Mouse (Mus musculus): Measurements from ENCODE around the gene Fbrsl1. TPM values are rescaled to one million over a fixed set of nuclear protein-coding genes. Genes with fewer than 3 reads are reported as not detected.

Gene Fbrsl1
- total RNA-seq, 2 experiments from 2014 or later, result 68.6 to 73.8 TPM

- intact Hi-C loops (cut with DNase I), result no loop called here
- DNase-seq (ENCODE audit: low spot score in 2 of 2), result no peak
Observed at GRCm38 (mm10) chr5:110379823-110380222, 68.5 kb downstream of the Fbrsl1 start.

- intact Hi-C loops (cut with DNase I), result no loop called here
- no peak for DNase-seq (ENCODE audit: low spot score in 2 of 2)
Observed at GRCm38 (mm10) chr5:110379086-110379485, 69.2 kb downstream of the Fbrsl1 start.

- no peak for DNase-seq (ENCODE audit: low spot score in 2 of 2)
- intact Hi-C loops (cut with DNase I), result no loop called here
Observed at GRCm38 (mm10) chr5:110378181-110378583, 70.1 kb downstream of the Fbrsl1 start.

- DNase-seq (ENCODE audit: low spot score in 2 of 2), result peak; percentile 65 to 74
- intact Hi-C loops (cut with DNase I), result loop anchor here (2.0 kb wide), 1 partner anchor 52 kb away; no protein-coding TSS in a partner anchor
Observed at GRCm38 (mm10) chr5:110376802-110377433, 71.4 kb downstream of the Fbrsl1 start.

- peak in 1 of 2 experiments; percentile 28 for DNase-seq (ENCODE audit: low spot score in 2 of 2)
- intact Hi-C loops (cut with DNase I), result no loop called here
Observed at GRCm38 (mm10) chr5:110363822-110364545, 84.3 kb downstream of the Fbrsl1 start.

- DNase-seq (ENCODE audit: low spot score in 2 of 2), result peak; percentile 80 to 84
- intact Hi-C loops (cut with DNase I), result no loop called here
Observed at GRCm38 (mm10) chr5:110363179-110363821, 85.0 kb downstream of the Fbrsl1 start.

GRCm38 (mm10) chr5:110362813-110363178, 85.5 kb downstream of the Fbrsl1 start:
- intact Hi-C loops (cut with DNase I), result no loop called here

GRCm38 (mm10) chr5:110361465-110361864, 86.8 kb downstream of the Fbrsl1 start:
- intact Hi-C loops (cut with DNase I), result no loop called here

More at GRCm38 (mm10) chr5:110362813-110363178, 85.5 kb downstream of the Fbrsl1 start:
- DNase-seq (ENCODE audit: low spot score in 2 of 2), result no peak

GRCm38 (mm10) chr5:110357531-110358179, 90.6 kb downstream of the Fbrsl1 start:
- DNase-seq (ENCODE audit: low spot score in 2 of 2), result peak; percentile 83 to 87
- intact Hi-C loops (cut with DNase I), result loop anchor here (2.0 kb wide), 2 partner anchors 75 to 279 kb away; no protein-coding TSS in a partner anchor

More at GRCm38 (mm10) chr5:110361465-110361864, 86.8 kb downstream of the Fbrsl1 start:
- no peak for DNase-seq (ENCODE audit: low spot score in 2 of 2)

- peak in 1 of 2 experiments; percentile 22 for DNase-seq (ENCODE audit: low spot score in 2 of 2)
- intact Hi-C loops (cut with DNase I), result no loop called here
Observed at GRCm38 (mm10) chr5:110354716-110355115, 93.6 kb downstream of the Fbrsl1 start.

GRCm38 (mm10) chr5:110347006-110347405, 101.3 kb downstream of the Fbrsl1 start:
- intact Hi-C loops (cut with DNase I), result no loop called here
- DNase-seq (ENCODE audit: low spot score in 2 of 2), result no peak

GRCm38 (mm10) chr5:110345553-110345952, 102.8 kb downstream of the Fbrsl1 start:
- intact Hi-C loops (cut with DNase I), result no loop called here
- no peak for DNase-seq (ENCODE audit: low spot score in 2 of 2)

- no peak for DNase-seq (ENCODE audit: low spot score in 2 of 2)
- intact Hi-C loops (cut with DNase I), result no loop called here
Observed at GRCm38 (mm10) chr5:110344524-110344923, 103.8 kb downstream of the Fbrsl1 start, which contains the start of gene Lrcol1. Gene Lrcol1, plus strand, starts transcription at chr5:110344730.

- intact Hi-C loops (cut with DNase I), result no loop called here
- peak in 1 of 2 experiments; percentile 8 for DNase-seq (ENCODE audit: low spot score in 2 of 2)
Observed at GRCm38 (mm10) chr5:110342648-110343284, 105.5 kb downstream of the Fbrsl1 start, which contains the start of gene P2rx2. Gene P2rx2, minus strand, starts transcription at chr5:110343212.

GRCm38 (mm10) chr5:110338792-110339191, 109.5 kb downstream of the Fbrsl1 start:
- DNase-seq (ENCODE audit: low spot score in 2 of 2), result no peak
- intact Hi-C loops (cut with DNase I), result no loop called here

GRCm38 (mm10) chr5:110330508-110330907, 117.8 kb downstream of the Fbrsl1 start:
- intact Hi-C loops (cut with DNase I), result no loop called here
- DNase-seq (ENCODE audit: low spot score in 2 of 2), result no peak

GRCm38 (mm10) chr5:110313127-110313526, 135.2 kb downstream of the Fbrsl1 start:
- no peak for DNase-seq (ENCODE audit: low spot score in 2 of 2)
- intact Hi-C loops (cut with DNase I), result no loop called here

Data from left cerebral cortex, postnatal 25 days (tissue).